Mouse (Mus musculus) liver, postnatal 0 days (tissue): ENCODE data around the gene Aff4. TPM values are rescaled to one million over a fixed set of nuclear protein-coding genes. Genes with fewer than 3 reads are reported as not detected.

Experiments
- ATAC-seq: fragments of 200-750 bp; cut with Nextera tagmentation; 2 replicates; pipeline ENCODE4 v1.8.0; 2017; ENCODE audit warnings: mild to moderate bottlenecking, moderate library complexity
- DNase-seq: peaks from one replicate; pipeline ENCODE4 v3.0.0-alpha.2; 2016
- H3K27ac ChIP-seq: fragments of 300-500 bp; sonication (generic); 2 replicates; pipeline ENCODE4 v1.5.1; 2014; ENCODE audit warnings: antibody characterized with exemption, moderate library complexity, mild to moderate bottlenecking, low read depth
- H3K27me3 ChIP-seq: fragments of 300-500 bp; sonication (generic); 2 replicates; pipeline ENCODE4 v1.6.1; 2014; ENCODE audit warnings: low read length, control low read depth, mixed read lengths; ENCODE audit not compliant: insufficient read depth
- H3K36me3 ChIP-seq: fragments of 300-500 bp; sonication (generic); replicated peaks from 2 replicates; pipeline ENCODE4 v1.6.1; 2014; ENCODE audit warnings: mild to moderate bottlenecking, control low read depth, low read length, moderate library complexity, mixed read lengths; ENCODE audit not compliant: insufficient read depth
- H3K4me1 ChIP-seq: fragments of 300-500 bp; sonication (generic); 2 replicates; pipeline ENCODE4 v1.6.1; 2014; ENCODE audit warnings: antibody characterized with exemption, mild to moderate bottlenecking, control low read depth; ENCODE audit not compliant: insufficient read depth
- H3K4me2 ChIP-seq: fragments of 300-500 bp; sonication (generic); 2 replicates; pipeline ENCODE4 v1.6.1; 2014; ENCODE audit warnings: low read depth, mild to moderate bottlenecking, low read length, moderate library complexity, mixed read lengths
- H3K4me3 ChIP-seq: fragments of 300-500 bp; sonication (generic); 2 replicates; pipeline ENCODE4 v1.5.1; 2014; ENCODE audit warnings: low read depth, low read length
- H3K9ac ChIP-seq: fragments of 300-500 bp; sonication (generic); replicated peaks from 2 replicates; pipeline ENCODE4 v1.6.1; 2014; ENCODE audit warnings: mild to moderate bottlenecking, moderate library complexity
- H3K9me3 ChIP-seq: fragments of 300-500 bp; sonication (generic); 2 replicates; pipeline ENCODE4 v1.6.1; 2016; ENCODE audit warnings: mild to moderate bottlenecking, control low read depth, low read length, mixed read lengths
- CTCF ChIP-seq: sonication (generic); IDR thresholded peaks from 2 replicates; pipeline ENCODE4 v1.5.1; 2016; ENCODE audit warnings: antibody characterized with exemption, low read depth
- EP300 ChIP-seq: IDR thresholded peaks from 2 replicates; pipeline ENCODE4 v1.6.1; 2016; ENCODE audit warnings: antibody characterized with exemption, low read depth, mild to moderate bottlenecking
- WGBS: fragments of 180-500 bp; shearing (Covaris S2); extraction: QIAGEN DNeasy Blood & Tissue Kit; methylation state at CpG from one replicate; pipeline ENCODE4 v1.1.7; 2014; ENCODE audit not compliant: insufficient replicate concordance; 5-methylcytosine and 5-hydroxymethylcytosine counted together
- polyA plus RNA-seq: library from polyadenylated mRNA; unstranded; fragments of >200 nt; fragmentation: Nextera tagmentation; extraction: Ambion mirVana; gene quantifications from 2 replicates; pipeline ENCODE4 v1.2.1, GENCODE M21; 2015

Gene Aff4
- polyA plus RNA-seq, 1 experiment from 2014 or later = 12.4 TPM

DNA sequence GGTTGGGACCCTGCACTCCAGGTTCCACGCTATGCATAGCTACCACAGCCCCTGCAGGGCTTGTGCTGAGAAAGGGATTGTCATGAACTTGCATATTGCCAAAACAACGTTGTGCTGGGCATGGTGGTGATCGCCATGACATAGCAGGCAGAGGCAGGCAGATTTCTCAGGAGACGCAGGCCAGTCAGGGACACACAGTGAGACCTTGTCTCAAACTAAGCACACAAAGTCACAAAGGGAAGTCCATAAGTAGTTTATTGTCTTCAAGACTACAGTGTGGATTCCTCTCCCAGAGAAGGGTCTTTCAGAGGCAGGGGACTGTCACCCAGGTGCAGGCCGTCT is 78.1 kb downstream of the Aff4 start:
- TF ChIP-seq CTCF (no peak), EP300 (no peak)
- H3K36me3 ChIP-seq = peaks cover 9% of the 10 kb centered on the region
- no peak overlapping the region for H3K4me2 ChIP-seq
- WGBS = 93% methylated on average over 5 of the region's 5 CpGs
- no peaks in the 10 kb centered on the region for H3K27me3 ChIP-seq
- peaks cover 39% of the 10 kb centered on the region for H3K4me1 ChIP-seq
- no peaks in the 10 kb centered on the region for H3K9me3 ChIP-seq
- H3K4me3 ChIP-seq = no peak overlapping the region
- H3K9ac ChIP-seq = no peak overlapping the region
- ATAC-seq = no peak
- H3K27ac ChIP-seq = no peak overlapping the region
- no peak for DNase-seq

DNA sequence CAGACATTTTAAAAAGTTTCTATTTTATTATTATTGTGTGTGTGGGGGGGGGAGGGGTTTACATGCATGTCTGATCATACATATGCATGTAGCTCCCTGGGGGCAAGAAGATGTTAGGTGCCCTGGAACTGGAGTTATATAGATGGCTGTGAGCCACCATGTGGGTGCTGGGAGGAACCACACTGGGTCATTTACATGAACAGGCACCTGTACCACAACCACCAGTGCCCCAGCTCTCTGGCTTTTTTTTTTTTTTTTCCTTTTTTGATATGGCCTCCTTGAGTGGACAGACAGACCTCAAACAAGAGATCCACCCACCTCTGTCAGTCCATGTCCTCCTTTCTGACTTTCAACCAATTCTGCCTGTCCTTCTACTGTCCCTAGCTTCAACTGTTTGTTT is 78.5 kb downstream of the Aff4 start:
- Histone ChIP-seq H3K9ac (peak overlapping the region; percentile 92), H3K4me3 (peak overlapping the region; percentile 92; the same call in 1 of the 2 replicates), H3K9me3 (no peaks in the 10 kb centered on the region), H3K27ac (peak overlapping the region; percentile 98), H3K4me1 (peaks cover 36% of the 10 kb centered on the region), H3K36me3 (peaks cover 9% of the 10 kb centered on the region), H3K4me2 (peak overlapping the region; percentile 76), H3K27me3 (no peaks in the 10 kb centered on the region)
- no peak for TF ChIP-seq EP300
- no peak for TF ChIP-seq CTCF
- DNase-seq = no peak
- no peak for ATAC-seq

DNA sequence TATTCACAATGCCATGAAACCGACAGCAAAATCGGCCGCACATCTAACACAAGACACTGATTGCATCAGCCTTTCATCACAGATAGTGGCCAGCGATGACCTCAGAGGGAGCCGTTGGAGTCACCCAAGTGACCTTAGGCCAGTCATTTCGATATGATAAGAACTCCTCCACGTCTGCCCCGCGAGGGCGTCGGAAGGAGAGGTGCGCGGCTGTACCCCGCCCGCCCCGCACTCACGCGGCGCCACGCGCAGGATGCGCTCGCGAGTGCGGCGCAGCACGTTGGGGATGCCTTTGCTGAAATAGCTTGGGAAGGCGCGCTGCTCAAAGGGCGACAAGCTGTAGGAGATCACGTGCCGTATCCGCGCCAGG is 79.7 kb downstream of the Aff4 start:
- WGBS = under 1% methylated on average over 34 of the region's 34 CpGs
- Histone ChIP-seq H3K27ac (peak overlapping the region; percentile 98), H3K4me1 (peaks cover 36% of the 10 kb centered on the region), H3K9me3 (no peaks in the 10 kb centered on the region), H3K27me3 (no peaks in the 10 kb centered on the region), H3K4me3 (peak overlapping the region; percentile 92), H3K9ac (peak overlapping the region; percentile 92), H3K4me2 (peak overlapping the region; percentile 76), H3K36me3 (peaks cover 9% of the 10 kb centered on the region)
- TF ChIP-seq EP300 = no peak
- TF ChIP-seq CTCF = 0 out of 2 replicates have a peak, but pooled peaks have one; percentile 3
- ATAC-seq (peak; percentile 54), DNase-seq (no peak)

DNA sequence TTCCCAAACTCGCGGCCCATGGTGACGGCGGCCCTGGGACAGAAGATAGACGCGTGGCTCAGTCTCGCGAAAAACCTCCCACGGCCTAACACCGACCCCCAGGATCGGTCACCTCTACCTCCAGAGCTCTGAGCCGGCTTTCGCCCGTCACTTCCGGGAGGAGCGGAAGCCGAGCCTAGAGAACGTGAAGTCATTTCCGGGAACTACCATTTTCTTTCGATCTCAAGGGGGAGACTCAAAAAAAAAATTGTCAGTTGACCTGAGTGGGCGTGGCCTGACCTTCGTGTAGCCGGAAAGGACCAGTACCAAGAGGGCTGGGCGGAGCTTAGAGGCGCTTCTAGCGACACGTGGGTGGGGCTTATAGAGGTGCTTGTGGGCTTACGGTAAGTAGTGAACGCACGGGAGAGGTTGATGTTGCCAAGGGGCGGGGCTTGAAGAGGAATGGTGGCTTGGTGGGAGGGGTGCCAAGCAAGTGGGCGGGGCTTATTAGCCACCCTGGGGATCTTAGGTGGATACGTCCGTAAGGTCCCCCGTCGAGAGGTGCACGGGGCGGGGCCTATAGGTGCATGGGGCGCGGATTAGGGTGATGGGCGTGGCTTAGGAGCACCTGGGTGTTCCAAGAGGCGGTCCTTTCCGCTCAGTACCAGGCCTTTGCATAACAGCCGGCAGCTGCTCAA is 80.2 kb downstream of the Aff4 start, which contains the start of the genes Uqcrq and Gdf9:
Uqcrq (minus strand) TSS at position 162 of the 677 bp plus-strand sequence.
Gdf9 (plus strand) TSS at position 354 of the 677 bp plus-strand sequence.
- no peaks in the 10 kb centered on the region for H3K9me3 ChIP-seq
- H3K27ac ChIP-seq = peak within 1 kb of the TSS; percentile 98
- H3K4me2 ChIP-seq = peak within 1 kb of the TSS; percentile 76
- peak; percentile 89 for ATAC-seq
- H3K36me3 ChIP-seq = peaks cover 9% of the 10 kb centered on the region
- H3K4me3 ChIP-seq = peak within 1 kb of the TSS; percentile 92
- WGBS = under 1% methylated on average over 44 of the region's 44 CpGs
- H3K27me3 ChIP-seq = no peaks in the 10 kb centered on the region
- TF ChIP-seq CTCF (no peak; the same call in 1 of the 2 replicates), EP300 (peak; percentile 83)
- peak; percentile 99 for DNase-seq
- H3K4me1 ChIP-seq = peaks cover 35% of the 10 kb centered on the region
- H3K9ac ChIP-seq = peak within 1 kb of the TSS; percentile 92

DNA sequence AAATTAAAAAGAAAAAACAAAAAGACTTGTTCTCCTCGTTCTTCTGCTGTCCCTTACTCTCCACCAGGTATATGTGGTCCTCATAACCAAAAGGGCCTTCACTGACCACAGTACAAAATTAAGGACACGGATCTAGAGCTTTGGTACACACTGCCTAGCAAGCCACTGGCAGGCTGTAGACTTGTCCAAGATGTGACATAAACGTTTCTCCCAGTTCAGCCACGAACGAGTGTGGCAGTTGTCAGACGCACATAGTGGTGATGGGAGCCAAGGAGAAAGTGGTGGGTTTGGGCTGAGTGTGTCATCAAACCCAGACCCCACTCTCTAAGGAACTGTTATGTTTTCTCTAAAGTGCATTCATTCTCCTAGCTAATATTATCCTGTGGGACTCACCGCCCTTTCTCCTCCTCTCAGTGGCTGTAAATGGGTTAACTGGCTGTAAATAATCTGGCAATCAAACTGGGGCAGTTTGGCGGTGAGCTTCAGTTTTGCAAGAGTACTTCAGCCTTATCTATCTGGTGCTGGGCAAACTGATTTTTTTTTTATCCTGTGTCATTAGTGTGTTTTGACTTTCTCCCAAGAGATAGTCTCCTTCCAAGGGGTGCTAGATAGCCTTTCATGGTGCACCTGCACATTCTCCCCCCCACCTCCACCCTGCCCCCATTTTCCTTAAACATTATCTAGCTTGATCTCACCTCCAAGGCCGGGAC is 80.9 kb downstream of the Aff4 start:
- Histone ChIP-seq H3K9me3 (no peaks in the 10 kb centered on the region), H3K36me3 (peaks cover 9% of the 10 kb centered on the region), H3K27ac (peak overlapping the region; percentile 98), H3K4me1 (peaks cover 33% of the 10 kb centered on the region), H3K4me3 (peak overlapping the region; percentile 92), H3K27me3 (no peaks in the 10 kb centered on the region), H3K9ac (peak overlapping the region; percentile 49), H3K4me2 (peak overlapping the region; percentile 76)
- ATAC-seq (peak; percentile 4), DNase-seq (no peak)
- peak; percentile 66 for TF ChIP-seq EP300
- TF ChIP-seq CTCF = no peak
- WGBS = 13% methylated on average over 9 of the region's 9 CpGs

DNA sequence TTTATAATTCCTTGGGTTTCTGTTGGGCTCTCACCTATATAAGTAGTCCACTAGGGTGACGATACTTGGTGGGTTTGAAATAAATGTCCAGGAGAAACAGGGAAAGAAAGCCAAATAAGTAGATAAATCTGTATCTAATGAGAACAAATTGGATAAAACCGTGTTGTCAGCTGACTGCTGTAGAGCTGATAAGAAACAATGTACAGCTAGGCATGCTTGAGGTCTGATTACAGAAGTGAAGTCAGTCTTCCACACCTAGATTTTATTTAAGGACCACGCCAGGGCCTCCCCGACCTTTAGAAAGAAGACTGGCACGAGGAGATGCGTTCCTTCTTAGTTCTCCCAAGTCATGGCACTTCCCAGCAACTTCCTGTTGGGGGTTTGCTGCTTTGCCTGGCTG is 82.4 kb downstream of the Aff4 start:
- H3K36me3 ChIP-seq = peaks cover 8% of the 10 kb centered on the region
- WGBS = 31% methylated on average over 6 of the region's 6 CpGs
- peaks cover 33% of the 10 kb centered on the region for H3K4me1 ChIP-seq
- no peak overlapping the region for H3K27ac ChIP-seq
- H3K4me2 ChIP-seq = no peak overlapping the region
- no peak overlapping the region for H3K4me3 ChIP-seq
- H3K9ac ChIP-seq = no peak overlapping the region
- DNase-seq = no peak
- TF ChIP-seq CTCF (no peak), EP300 (peak; percentile 61; the same call in 1 of the 2 replicates)
- ATAC-seq = no peak
- H3K27me3 ChIP-seq = no peaks in the 10 kb centered on the region
- no peaks in the 10 kb centered on the region for H3K9me3 ChIP-seq
